Mouse (Mus musculus): ENCODE measurements around the gene Nav1. TPM values are rescaled to one million over a fixed set of nuclear protein-coding genes. Genes with fewer than 3 reads are reported as not detected.
A peak's percentile ranks its signal among the peaks of the same experiment; 100 is the strongest.

The Nav1 gene
- polyA plus RNA-seq, 1 experiment from 2014 or later, result 1.1 TPM

GRCm38 (mm10) chr1:135502750-135503149 is 104.3 kb downstream of the Nav1 start:
- Histone ChIP-seq H3K36me3 (ENCODE audit: control insufficient read depth, insufficient read depth) (no peaks in the 10 kb centered on the region), H3K9ac (ENCODE audit: low read depth, low read length) (no peak overlapping the region), H3K4me1 (ENCODE audit: control insufficient read depth, low read depth, low read length) (no peaks in the 10 kb centered on the region; the same call in 1 of the 2 replicates), H3K4me2 (ENCODE audit: low read depth, low read length) (no peak overlapping the region), H3K27ac (ENCODE audit: low read length) (no peak overlapping the region), H3K4me3 (ENCODE audit: low read depth, low read length) (no peak overlapping the region), H3K9me3 (replicated peaks; ENCODE audit: control insufficient read depth, low read length) (no peaks in the 10 kb centered on the region), H3K27me3 (ENCODE audit: control insufficient read depth, insufficient read depth, low read depth, low read length) (no peaks in the 10 kb centered on the region)
- no peak for ATAC-seq (ENCODE audit: low read depth)
- 65% methylated on average over 9 of the region's 9 CpGs for WGBS (ENCODE audit: insufficient replicate concordance)

- Histone ChIP-seq H3K4me2 (ENCODE audit: low read depth, low read length) (no peak overlapping the region), H3K4me3 (ENCODE audit: low read depth, low read length) (no peak overlapping the region), H3K9ac (ENCODE audit: low read depth, low read length) (no peak overlapping the region), H3K27ac (ENCODE audit: low read length) (no peak overlapping the region), H3K27me3 (ENCODE audit: control insufficient read depth, insufficient read depth, low read depth, low read length) (no peaks in the 10 kb centered on the region), H3K4me1 (ENCODE audit: control insufficient read depth, low read depth, low read length) (no peaks in the 10 kb centered on the region; the same call in 1 of the 2 replicates), H3K9me3 (replicated peaks; ENCODE audit: control insufficient read depth, low read length) (no peaks in the 10 kb centered on the region), H3K36me3 (ENCODE audit: control insufficient read depth, insufficient read depth) (no peaks in the 10 kb centered on the region)
- ATAC-seq (ENCODE audit: low read depth), result no peak
- WGBS (ENCODE audit: insufficient replicate concordance), result 63% methylated on average over 8 of the region's 8 CpGs
Measured at GRCm38 (mm10) chr1:135502135-135502534, 105.0 kb downstream of the Nav1 start.

DNA sequence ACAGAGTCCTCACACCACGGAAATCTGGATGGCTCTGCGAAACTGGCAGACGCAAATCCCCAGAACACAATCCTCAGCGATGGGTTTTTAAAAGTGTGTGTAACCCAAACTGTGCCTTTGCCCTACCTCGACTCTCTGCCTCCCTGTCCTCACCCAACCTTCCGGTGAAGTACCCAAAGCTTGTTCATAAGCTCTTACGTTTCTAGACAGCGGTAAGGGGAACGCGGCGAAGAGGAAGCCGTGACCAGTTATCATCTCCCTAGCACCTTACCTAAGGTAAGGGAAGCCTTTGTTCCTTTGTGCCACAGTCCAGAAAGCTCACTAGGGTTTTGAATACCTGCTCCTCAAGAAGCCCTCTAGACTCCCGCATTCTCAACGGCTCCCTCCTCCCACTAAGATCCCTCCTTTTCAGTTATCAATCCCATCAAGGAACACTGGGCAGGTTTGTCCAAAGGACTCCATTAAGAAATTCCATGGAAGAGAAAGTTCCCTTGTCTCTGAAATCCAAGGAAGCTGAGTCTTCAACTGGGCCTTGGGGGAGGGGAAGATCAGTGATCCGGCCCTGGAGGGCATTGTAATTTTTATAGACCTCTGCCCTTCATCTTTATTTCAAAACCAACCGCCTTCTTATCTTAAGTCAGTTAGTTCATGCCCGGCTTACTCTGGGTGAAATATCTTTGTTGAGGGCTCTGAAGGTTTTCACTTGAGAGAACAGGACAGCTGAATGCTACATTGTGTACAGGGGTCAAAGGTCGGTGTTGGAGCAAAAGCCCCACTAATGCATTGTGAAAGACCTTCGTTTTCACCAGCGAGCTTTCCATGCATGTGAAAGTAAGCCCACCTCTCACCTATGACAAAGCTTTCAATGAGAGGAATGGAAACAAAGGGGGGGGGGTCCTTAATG is 108.4 kb downstream of the Nav1 start:
- H3K9ac ChIP-seq (ENCODE audit: low read depth, low read length), result no peak overlapping the region
- no peak overlapping the region for H3K4me2 ChIP-seq (ENCODE audit: low read depth, low read length)
- H3K36me3 ChIP-seq (ENCODE audit: control insufficient read depth, insufficient read depth), result no peaks in the 10 kb centered on the region
- H3K27ac ChIP-seq (ENCODE audit: low read length), result no peak overlapping the region
- no peaks in the 10 kb centered on the region for H3K27me3 ChIP-seq (ENCODE audit: control insufficient read depth, insufficient read depth, low read depth, low read length)
- 67% methylated on average over 20 of the region's 20 CpGs for WGBS (ENCODE audit: insufficient replicate concordance)
- peak; percentile 43; the same call in 1 of the 2 replicates for ATAC-seq (ENCODE audit: low read depth)
- H3K9me3 ChIP-seq (replicated peaks; ENCODE audit: control insufficient read depth, low read length), result no peaks in the 10 kb centered on the region
- H3K4me1 ChIP-seq (ENCODE audit: control insufficient read depth, low read depth, low read length), result no peaks in the 10 kb centered on the region; the same call in 1 of the 2 replicates
- H3K4me3 ChIP-seq (ENCODE audit: low read depth, low read length), result no peak overlapping the region

DNA sequence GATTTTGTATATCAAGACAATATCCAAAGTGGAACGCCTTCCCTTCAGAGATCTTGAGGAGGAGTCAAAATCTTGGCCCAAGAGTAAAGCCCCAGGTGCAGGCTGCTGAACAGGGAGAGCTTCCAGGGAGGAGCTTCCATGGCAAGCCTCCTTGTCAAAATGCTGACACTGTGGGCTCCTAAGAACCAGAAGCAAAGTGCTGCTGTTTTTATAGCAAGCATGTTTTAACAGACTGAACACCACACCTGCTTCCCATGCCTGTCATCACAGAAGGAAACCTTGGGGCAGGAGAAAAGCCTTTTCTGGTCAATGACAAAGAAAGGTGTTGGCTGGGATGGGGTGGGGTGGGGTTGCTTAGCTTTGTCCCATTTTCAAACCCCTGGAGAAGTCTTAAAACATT is 112.0 kb downstream of the Nav1 start:
- no peak for ATAC-seq (ENCODE audit: low read depth)
- H3K9ac ChIP-seq (ENCODE audit: low read depth, low read length), result no peak overlapping the region
- WGBS (ENCODE audit: insufficient replicate concordance), result 48% methylated on average over 1 of the region's 1 CpGs

DNA sequence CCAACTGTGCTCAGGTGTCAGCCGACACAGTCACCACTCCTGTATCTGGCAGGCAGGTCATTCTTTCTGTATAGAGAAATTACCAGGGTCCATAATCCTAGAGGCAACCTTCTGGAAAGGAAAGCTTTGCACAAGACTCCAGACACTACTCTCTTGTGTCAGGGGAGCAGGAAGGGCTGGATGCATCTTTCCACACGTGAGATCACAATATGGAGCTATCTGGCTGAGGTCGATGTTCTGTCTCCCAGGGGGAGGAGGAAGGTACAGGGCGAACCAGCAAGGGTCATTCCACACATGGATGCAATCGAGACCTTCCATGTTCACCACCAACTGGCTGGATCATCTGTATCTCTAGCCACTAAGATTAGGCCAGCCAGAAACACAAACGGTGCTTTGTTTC is 113.2 kb downstream of the Nav1 start:
- ATAC-seq (ENCODE audit: low read depth), result no peak
- no peaks in the 10 kb centered on the region for H3K27me3 ChIP-seq (ENCODE audit: control insufficient read depth, insufficient read depth, low read depth, low read length)
- WGBS (ENCODE audit: insufficient replicate concordance), result 63% methylated on average over 6 of the region's 6 CpGs

More for the DNA sequence above, 112.0 kb downstream of the Nav1 start:
- Histone ChIP-seq H3K27me3 (ENCODE audit: control insufficient read depth, insufficient read depth, low read depth, low read length) (no peaks in the 10 kb centered on the region), H3K9me3 (replicated peaks; ENCODE audit: control insufficient read depth, low read length) (no peaks in the 10 kb centered on the region), H3K27ac (ENCODE audit: low read length) (no peak overlapping the region), H3K4me3 (ENCODE audit: low read depth, low read length) (no peak overlapping the region), H3K4me1 (ENCODE audit: control insufficient read depth, low read depth, low read length) (no peaks in the 10 kb centered on the region; the same call in 1 of the 2 replicates), H3K36me3 (ENCODE audit: control insufficient read depth, insufficient read depth) (no peaks in the 10 kb centered on the region), H3K4me2 (ENCODE audit: low read depth, low read length) (no peak overlapping the region)

GRCm38 (mm10) chr1:135492406-135492805 is 114.7 kb downstream of the Nav1 start:
- Histone ChIP-seq H3K36me3 (ENCODE audit: control insufficient read depth, insufficient read depth) (no peaks in the 10 kb centered on the region), H3K4me3 (ENCODE audit: low read depth, low read length) (no peak overlapping the region), H3K27me3 (ENCODE audit: control insufficient read depth, insufficient read depth, low read depth, low read length) (no peaks in the 10 kb centered on the region), H3K27ac (ENCODE audit: low read length) (no peak overlapping the region), H3K4me1 (ENCODE audit: control insufficient read depth, low read depth, low read length) (no peaks in the 10 kb centered on the region), H3K9me3 (replicated peaks; ENCODE audit: control insufficient read depth, low read length) (no peaks in the 10 kb centered on the region), H3K9ac (ENCODE audit: low read depth, low read length) (no peak overlapping the region), H3K4me2 (ENCODE audit: low read depth, low read length) (no peak overlapping the region)
- no peak for ATAC-seq (ENCODE audit: low read depth)
- 66% methylated on average over 10 of the region's 10 CpGs for WGBS (ENCODE audit: insufficient replicate concordance)

More for the DNA sequence above, 113.2 kb downstream of the Nav1 start:
- Histone ChIP-seq H3K4me2 (ENCODE audit: low read depth, low read length) (no peak overlapping the region), H3K9ac (ENCODE audit: low read depth, low read length) (no peak overlapping the region), H3K9me3 (replicated peaks; ENCODE audit: control insufficient read depth, low read length) (no peaks in the 10 kb centered on the region), H3K27ac (ENCODE audit: low read length) (no peak overlapping the region), H3K4me3 (ENCODE audit: low read depth, low read length) (no peak overlapping the region), H3K4me1 (ENCODE audit: control insufficient read depth, low read depth, low read length) (no peaks in the 10 kb centered on the region), H3K36me3 (ENCODE audit: control insufficient read depth, insufficient read depth) (no peaks in the 10 kb centered on the region)

DNA sequence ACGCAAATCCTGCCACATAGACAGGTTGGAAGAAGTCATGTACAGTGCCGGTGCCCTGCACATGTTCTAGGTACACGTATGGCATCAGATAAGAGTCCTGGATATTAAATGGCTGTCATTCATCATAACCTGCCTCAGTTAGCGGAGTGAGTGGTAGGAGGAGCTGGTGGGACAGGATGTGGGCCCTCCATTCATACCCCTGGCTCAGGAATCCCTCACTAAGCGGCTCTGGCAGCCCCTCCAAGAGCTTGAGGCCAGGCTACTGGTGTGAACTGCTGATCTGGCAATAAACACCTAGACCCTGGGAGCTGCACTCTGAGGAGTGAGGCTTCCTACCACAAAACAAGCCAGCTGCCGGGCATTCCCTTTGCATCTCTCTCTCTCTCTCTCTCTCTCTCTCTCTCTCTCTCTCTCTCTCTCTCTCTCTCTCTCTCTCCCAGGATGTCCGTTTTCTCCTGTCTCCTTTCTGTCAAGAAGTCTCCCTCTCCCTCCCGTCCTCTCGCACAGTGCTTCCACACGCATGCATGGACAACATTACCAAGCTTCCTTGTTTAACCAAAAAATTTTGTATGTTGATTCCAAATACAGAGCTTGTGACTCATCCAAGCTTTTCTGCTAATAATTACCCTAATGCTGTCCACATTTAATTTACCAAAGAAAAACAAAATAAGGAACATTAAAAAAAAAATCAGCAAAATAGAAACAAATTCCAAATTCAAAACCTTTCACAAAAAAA is 116.0 kb downstream of the Nav1 start:
- ATAC-seq (ENCODE audit: low read depth), result no peak
- H3K4me3 ChIP-seq (ENCODE audit: low read depth, low read length), result no peak overlapping the region
- H3K9ac ChIP-seq (ENCODE audit: low read depth, low read length), result no peak overlapping the region
- H3K4me1 ChIP-seq (ENCODE audit: control insufficient read depth, low read depth, low read length), result no peaks in the 10 kb centered on the region
- H3K4me2 ChIP-seq (ENCODE audit: low read depth, low read length), result no peak overlapping the region
- H3K27ac ChIP-seq (ENCODE audit: low read length), result no peak overlapping the region
- H3K36me3 ChIP-seq (ENCODE audit: control insufficient read depth, insufficient read depth), result no peaks in the 10 kb centered on the region
- WGBS (ENCODE audit: insufficient replicate concordance), result 62% methylated on average over 10 of the region's 10 CpGs
- H3K9me3 ChIP-seq (replicated peaks; ENCODE audit: control insufficient read depth, low read length), result no peaks in the 10 kb centered on the region
- H3K27me3 ChIP-seq (ENCODE audit: control insufficient read depth, insufficient read depth, low read depth, low read length), result no peaks in the 10 kb centered on the region

DNA sequence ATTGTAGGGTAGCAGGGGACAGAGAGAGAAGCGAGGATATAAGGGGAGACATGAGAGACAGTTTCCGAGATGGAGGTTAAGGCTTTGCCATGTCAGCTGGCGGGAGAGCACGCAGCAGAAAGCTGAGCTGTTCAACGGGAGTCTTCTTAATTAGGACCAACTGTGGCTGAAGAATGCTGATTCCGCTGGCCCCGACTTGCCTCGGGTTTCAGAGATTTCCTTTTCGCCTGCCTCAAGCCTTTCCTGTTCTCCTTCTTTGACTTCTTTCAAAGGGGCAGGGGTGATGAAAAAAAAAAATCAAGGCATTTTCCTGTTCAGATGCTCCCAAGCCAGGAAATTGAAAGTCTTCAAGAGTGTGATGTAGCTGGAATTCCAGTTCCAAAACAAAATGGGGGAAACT is 118.2 kb downstream of the Nav1 start:
- no peak overlapping the region for H3K27ac ChIP-seq (ENCODE audit: low read length)
- no peaks in the 10 kb centered on the region for H3K27me3 ChIP-seq (ENCODE audit: control insufficient read depth, insufficient read depth, low read depth, low read length)
- no peak overlapping the region for H3K9ac ChIP-seq (ENCODE audit: low read depth, low read length)
- H3K4me3 ChIP-seq (ENCODE audit: low read depth, low read length), result no peak overlapping the region
- 61% methylated on average over 9 of the region's 9 CpGs for WGBS (ENCODE audit: insufficient replicate concordance)
- H3K4me1 ChIP-seq (ENCODE audit: control insufficient read depth, low read depth, low read length), result no peaks in the 10 kb centered on the region
- no peak for ATAC-seq (ENCODE audit: low read depth)
- no peak overlapping the region for H3K4me2 ChIP-seq (ENCODE audit: low read depth, low read length)
- H3K9me3 ChIP-seq (replicated peaks; ENCODE audit: control insufficient read depth, low read length), result no peaks in the 10 kb centered on the region
- H3K36me3 ChIP-seq (ENCODE audit: control insufficient read depth, insufficient read depth), result no peaks in the 10 kb centered on the region

DNA sequence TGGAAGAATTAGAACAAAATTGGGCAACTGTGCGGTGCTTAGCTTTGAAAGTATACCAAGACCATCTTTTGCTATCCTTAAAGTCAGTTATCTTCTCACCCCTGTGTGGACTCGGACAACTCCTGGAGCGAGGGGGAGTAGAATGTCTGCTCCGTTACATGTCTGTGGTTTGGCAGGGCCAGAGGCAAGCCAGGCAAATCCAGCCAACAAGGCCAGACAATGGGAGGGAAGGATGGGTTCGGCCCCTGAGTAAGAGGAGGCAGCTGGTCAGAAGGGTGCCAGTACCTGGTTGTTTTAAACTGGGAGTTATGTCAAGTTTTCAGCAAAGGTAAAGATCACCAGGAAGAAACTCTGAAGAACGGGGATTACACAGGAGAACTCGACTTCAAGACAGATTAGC is 121.9 kb downstream of the Nav1 start:
- WGBS (ENCODE audit: insufficient replicate concordance), result 68% methylated on average over 7 of the region's 7 CpGs
- H3K9me3 ChIP-seq (replicated peaks; ENCODE audit: control insufficient read depth, low read length), result no peaks in the 10 kb centered on the region
- no peak overlapping the region for H3K4me3 ChIP-seq (ENCODE audit: low read depth, low read length)
- H3K36me3 ChIP-seq (ENCODE audit: control insufficient read depth, insufficient read depth), result no peaks in the 10 kb centered on the region
- no peaks in the 10 kb centered on the region for H3K27me3 ChIP-seq (ENCODE audit: control insufficient read depth, insufficient read depth, low read depth, low read length)
- no peak for ATAC-seq (ENCODE audit: low read depth)
- H3K9ac ChIP-seq (ENCODE audit: low read depth, low read length), result no peak overlapping the region
- H3K4me2 ChIP-seq (ENCODE audit: low read depth, low read length), result no peak overlapping the region
- no peak overlapping the region for H3K27ac ChIP-seq (ENCODE audit: low read length)
- H3K4me1 ChIP-seq (ENCODE audit: control insufficient read depth, low read depth, low read length), result no peaks in the 10 kb centered on the region
